Mouse (Mus musculus) megakaryocyte, embryonic 14.5 days (primary cell): ENCODE results near the gene Stk11.

Experiments used
- FLI1 ChIP-seq: IDR thresholded peaks from 2 replicates; pipeline ENCODE4 v1.6.1; 2012; ENCODE audit warnings: low read length, inconsistent platforms, mixed read lengths
- GATA1 ChIP-seq: IDR thresholded peaks from 3 replicates; pipeline ENCODE4 v1.6.1; 2012; ENCODE audit warnings: mixed read lengths, low read length, inconsistent platforms, borderline replicate concordance

DNA sequence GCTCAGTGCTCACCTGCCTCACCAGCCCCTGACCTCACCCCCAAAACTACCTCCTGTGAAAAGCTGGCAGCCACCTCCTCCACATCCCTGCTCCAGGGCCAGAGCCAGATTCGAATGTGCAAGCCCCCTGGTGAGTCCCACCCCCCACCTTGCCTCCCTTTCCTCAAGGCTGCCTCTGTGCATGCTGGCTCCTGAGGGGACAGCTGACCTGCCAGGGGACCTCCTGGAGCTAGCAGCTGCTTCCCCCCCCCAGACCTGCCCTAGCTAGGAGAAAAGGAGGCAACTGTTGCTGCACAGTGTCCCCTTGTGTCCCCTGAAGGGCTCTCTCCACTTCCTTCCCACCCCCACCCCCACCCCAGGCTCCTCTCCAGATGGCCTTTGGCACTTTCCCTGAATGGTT lies 39.7 kb downstream of the Stk11 start:
- no peak for TF ChIP-seq GATA1
- no peak for TF ChIP-seq FLI1
